Mouse (Mus musculus) embryonic facial prominence, embryonic 10.5 days (tissue): Measurements from ENCODE around the gene Olfml2b. TPM values are rescaled to one million over a fixed set of nuclear protein-coding genes. Genes with fewer than 3 reads are reported as not detected.

ENCODE experiments used
- DNase-seq: peaks from one replicate; pipeline ENCODE4 v3.0.0-alpha.2; 2017; ENCODE audit warnings: low spot score
- H3K27ac ChIP-seq: fragments of 300-500 bp; sonication (generic); replicated peaks from 2 replicates; pipeline ENCODE4 v1.5.1; 2016; ENCODE audit warnings: mild to moderate bottlenecking
- H3K27me3 ChIP-seq: fragments of 300-500 bp; sonication (generic); replicated peaks from 2 replicates; pipeline ENCODE4 v1.6.1; 2016; ENCODE audit warnings: low read depth, mild to moderate bottlenecking; ENCODE audit not compliant: poor library complexity, severe bottlenecking
- H3K36me3 ChIP-seq: fragments of 300-500 bp; sonication (generic); replicated peaks from 2 replicates; pipeline ENCODE4 v1.6.1; 2016; ENCODE audit warnings: mild to moderate bottlenecking, moderate library complexity
- H3K4me1 ChIP-seq: fragments of 300-500 bp; sonication (generic); 2 replicates; pipeline ENCODE4 v1.6.1; 2016
- H3K4me3 ChIP-seq: fragments of 300-500 bp; sonication (generic); 2 replicates; pipeline ENCODE4 v1.5.1; 2016; ENCODE audit warnings: mild to moderate bottlenecking, moderate library complexity
- H3K9me3 ChIP-seq: fragments of 300-500 bp; sonication (generic); 2 replicates; pipeline ENCODE4 v1.6.1; 2016; ENCODE audit warnings: mild to moderate bottlenecking
- WGBS: fragments of 180-500 bp; shearing (Covaris S2); methylation state at CpG from one replicate; pipeline ENCODE4 v1.1.7; 2016; 5-methylcytosine and 5-hydroxymethylcytosine counted together
- polyA plus RNA-seq: library from polyadenylated mRNA; unstranded; fragments of >200 nt; fragmentation: Nextera tagmentation; extraction: Ambion mirVana; gene quantifications from 2 replicates; pipeline ENCODE4 v1.2.1, GENCODE M21; 2016

Gene Olfml2b
- polyA plus RNA-seq, 1 experiment from 2014 or later, result 5.5 TPM

GRCm38 (mm10) chr1:170651989-170652740, 7.8 kb downstream of the Olfml2b start:
- Histone ChIP-seq H3K9me3 (no peaks in the 10 kb centered on the region), H3K4me3 (no peak overlapping the region), H3K36me3 (no peaks in the 10 kb centered on the region; the same call in 1 of the 2 replicates), H3K4me1 (peaks cover 23% of the 10 kb centered on the region), H3K27ac (no peak overlapping the region), H3K27me3 (no peaks in the 10 kb centered on the region)
- 81% methylated on average over 15 of the region's 15 CpGs for WGBS
- no peak for DNase-seq

DNA sequence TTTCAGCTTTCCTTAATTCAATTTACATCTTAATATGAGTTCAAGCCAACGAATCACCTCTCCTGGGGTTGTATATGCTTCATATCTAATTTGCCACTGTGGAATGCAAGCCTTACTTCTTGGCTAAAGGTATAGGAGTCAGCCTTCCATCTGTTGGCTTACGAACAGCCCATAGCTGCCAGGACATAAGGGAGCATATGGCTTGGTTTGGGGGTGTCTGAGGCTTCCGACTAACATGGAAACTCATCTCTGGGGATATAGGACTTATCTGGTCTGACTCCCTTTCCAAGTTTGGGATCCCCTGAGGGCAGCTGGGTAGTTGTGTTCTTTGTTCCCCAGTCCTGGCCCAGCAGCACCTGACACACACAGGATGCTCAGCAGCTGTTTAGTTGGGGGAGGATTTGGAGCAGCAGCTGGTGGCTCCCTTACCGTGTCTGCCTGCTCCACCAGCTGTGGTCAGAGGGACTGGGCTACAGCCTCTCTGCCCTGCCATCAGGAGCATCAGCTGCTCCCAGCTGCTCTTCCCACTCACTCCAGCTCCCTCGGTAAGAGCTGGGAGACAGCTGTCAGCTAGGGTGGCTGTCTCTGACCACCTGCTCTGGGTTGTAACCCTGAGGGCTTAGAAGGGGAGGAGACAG, 11.1 kb downstream of the Olfml2b start:
- Histone ChIP-seq H3K4me3 (no peak overlapping the region), H3K27me3 (no peaks in the 10 kb centered on the region), H3K4me1 (peaks cover 31% of the 10 kb centered on the region), H3K27ac (0 out of 2 replicates have a peak overlapping the region, but pooled peaks have one; percentile 12), H3K36me3 (no peaks in the 10 kb centered on the region), H3K9me3 (no peaks in the 10 kb centered on the region)
- DNase-seq, result peak; percentile 38
- WGBS, result 67% methylated on average over 5 of the region's 5 CpGs

- H3K4me1 ChIP-seq, result peaks cover 31% of the 10 kb centered on the region
- no peak for DNase-seq
- WGBS, result 79% methylated on average over 11 of the region's 11 CpGs
- H3K4me3 ChIP-seq, result no peak overlapping the region
- no peaks in the 10 kb centered on the region for H3K36me3 ChIP-seq
- peak overlapping the region; percentile 69 for H3K27ac ChIP-seq
- no peaks in the 10 kb centered on the region for H3K27me3 ChIP-seq
- no peaks in the 10 kb centered on the region for H3K9me3 ChIP-seq
Observed at GRCm38 (mm10) chr1:170656518-170657227, 12.3 kb downstream of the Olfml2b start.

- Histone ChIP-seq H3K4me1 (peaks cover 28% of the 10 kb centered on the region), H3K27ac (peak overlapping the region; percentile 69; the same call in 1 of the 2 replicates), H3K36me3 (no peaks in the 10 kb centered on the region; the same call in 1 of the 2 replicates), H3K4me3 (no peak overlapping the region), H3K9me3 (no peaks in the 10 kb centered on the region), H3K27me3 (no peaks in the 10 kb centered on the region)
- DNase-seq, result no peak
- 42% methylated on average over 2 of the region's 2 CpGs for WGBS
Observed at GRCm38 (mm10) chr1:170657228-170657521, 12.8 kb downstream of the Olfml2b start.

GRCm38 (mm10) chr1:170657643-170658314, 13.4 kb downstream of the Olfml2b start:
- H3K9me3 ChIP-seq, result no peaks in the 10 kb centered on the region
- no peak for DNase-seq
- WGBS, result 70% methylated on average over 13 of the region's 13 CpGs
- no peaks in the 10 kb centered on the region for H3K27me3 ChIP-seq
- H3K36me3 ChIP-seq, result peaks cover 6% of the 10 kb centered on the region; the same call in 1 of the 2 replicates
- peak overlapping the region; percentile 69 for H3K27ac ChIP-seq
- no peak overlapping the region for H3K4me3 ChIP-seq
- peaks cover 28% of the 10 kb centered on the region for H3K4me1 ChIP-seq

- peaks cover 15% of the 10 kb centered on the region; the same call in 1 of the 2 replicates for H3K36me3 ChIP-seq
- no peak overlapping the region for H3K4me3 ChIP-seq
- DNase-seq, result no peak
- no peak overlapping the region for H3K27ac ChIP-seq
- no peaks in the 10 kb centered on the region for H3K27me3 ChIP-seq
- WGBS, result 91% methylated on average over 13 of the region's 13 CpGs
- peaks cover 28% of the 10 kb centered on the region for H3K4me1 ChIP-seq
- no peaks in the 10 kb centered on the region for H3K9me3 ChIP-seq
Observed at GRCm38 (mm10) chr1:170659260-170659659, 14.9 kb downstream of the Olfml2b start.

DNA sequence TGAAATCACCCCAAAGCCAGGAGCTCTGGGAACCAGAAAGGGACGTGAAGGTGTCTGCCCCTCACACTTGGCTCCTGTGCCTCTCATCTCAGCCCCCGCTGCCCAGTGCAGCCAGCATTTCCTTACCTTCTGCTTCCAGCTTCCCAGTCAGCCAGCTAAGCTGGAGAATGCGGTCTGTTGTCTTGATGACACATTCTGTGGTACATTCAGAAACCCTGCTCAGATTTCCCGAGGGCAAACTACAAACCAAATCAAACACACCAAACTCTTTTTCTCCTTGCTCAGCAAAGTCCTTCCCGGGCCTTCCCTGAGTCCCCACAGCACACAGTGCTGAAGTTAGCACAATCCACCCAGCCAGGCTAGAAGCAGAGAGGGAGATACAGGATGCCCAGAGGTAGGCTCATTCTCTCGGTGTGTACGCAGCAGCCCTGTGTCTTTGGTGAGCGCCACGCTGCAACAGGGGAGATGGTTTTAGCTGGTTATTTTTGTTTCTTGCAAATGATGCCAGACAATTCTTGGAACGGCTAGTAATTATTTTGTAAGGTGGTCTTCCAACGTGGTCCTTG, 20.4 kb downstream of the Olfml2b start:
- 77% methylated on average over 11 of the region's 11 CpGs for WGBS
- H3K4me1 ChIP-seq, result 0 out of 2 replicates have a peak, but pooled peaks cover 4% of the 10 kb centered on the region
- H3K36me3 ChIP-seq, result peaks cover 25% of the 10 kb centered on the region
- H3K27me3 ChIP-seq, result no peaks in the 10 kb centered on the region
- no peak overlapping the region for H3K4me3 ChIP-seq
- DNase-seq, result no peak
- H3K9me3 ChIP-seq, result no peaks in the 10 kb centered on the region
- no peak overlapping the region for H3K27ac ChIP-seq

DNA sequence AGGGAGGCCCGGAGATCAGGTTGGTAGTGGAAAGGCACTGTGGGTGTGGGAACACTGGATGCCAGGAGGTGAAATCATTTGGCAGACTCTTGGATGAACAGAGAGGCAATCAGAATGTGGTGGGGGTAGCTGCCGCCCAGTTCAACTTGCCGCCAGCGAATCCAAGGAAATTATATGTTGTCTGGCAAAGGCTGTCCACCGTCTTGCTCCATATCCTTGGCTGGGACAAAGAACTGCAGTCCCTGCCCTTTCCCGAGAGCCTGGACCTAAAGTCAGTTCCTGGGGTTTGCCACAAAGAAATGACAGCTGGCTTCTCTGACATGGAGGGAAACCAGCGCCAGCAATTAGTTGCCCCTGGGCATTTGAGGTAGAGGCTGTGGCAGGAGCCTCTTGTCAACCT, 20.9 kb downstream of the Olfml2b start:
- Histone ChIP-seq H3K27ac (no peak overlapping the region), H3K36me3 (peaks cover 29% of the 10 kb centered on the region), H3K27me3 (no peaks in the 10 kb centered on the region), H3K4me3 (no peak overlapping the region), H3K4me1 (0 out of 2 replicates have a peak, but pooled peaks cover 4% of the 10 kb centered on the region), H3K9me3 (no peaks in the 10 kb centered on the region)
- DNase-seq, result no peak
- 76% methylated on average over 7 of the region's 7 CpGs for WGBS

- H3K9me3 ChIP-seq, result no peaks in the 10 kb centered on the region
- 82% methylated on average over 9 of the region's 9 CpGs for WGBS
- no peaks in the 10 kb centered on the region for H3K4me1 ChIP-seq
- DNase-seq, result no peak
- H3K27me3 ChIP-seq, result no peaks in the 10 kb centered on the region
- H3K27ac ChIP-seq, result no peak overlapping the region
- peaks cover 16% of the 10 kb centered on the region for H3K36me3 ChIP-seq
- H3K4me3 ChIP-seq, result no peak overlapping the region
Observed at GRCm38 (mm10) chr1:170674184-170674775, 29.9 kb downstream of the Olfml2b start.

GRCm38 (mm10) chr1:170677681-170678080, 33.3 kb downstream of the Olfml2b start:
- H3K4me3 ChIP-seq, result no peak overlapping the region
- no peaks in the 10 kb centered on the region for H3K27me3 ChIP-seq
- no peak overlapping the region for H3K27ac ChIP-seq
- H3K36me3 ChIP-seq, result peaks cover 13% of the 10 kb centered on the region
- WGBS, result 91% methylated on average over 4 of the region's 4 CpGs
- H3K9me3 ChIP-seq, result no peaks in the 10 kb centered on the region
- no peak for DNase-seq
- no peaks in the 10 kb centered on the region for H3K4me1 ChIP-seq

DNA sequence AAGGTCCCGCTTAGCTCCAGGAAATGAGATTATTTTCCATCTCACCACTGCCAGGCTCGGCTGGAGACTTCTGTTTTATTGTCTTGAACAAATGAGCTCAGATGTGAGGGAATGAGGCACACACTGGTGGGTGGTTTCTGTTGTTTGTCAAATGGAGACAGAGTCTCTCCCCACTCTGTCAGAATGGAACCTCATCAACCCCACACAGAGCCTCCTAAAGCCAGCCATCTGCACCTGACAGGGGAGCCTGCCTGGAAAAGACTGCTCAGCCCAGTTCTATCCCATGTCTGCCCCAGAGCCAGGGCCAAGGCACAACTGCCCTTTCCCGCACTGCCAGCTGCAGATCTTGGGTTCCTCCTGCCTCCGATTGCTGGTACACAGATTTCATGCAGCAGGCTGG, 34.5 kb downstream of the Olfml2b start:
- Histone ChIP-seq H3K4me1 (no peaks in the 10 kb centered on the region), H3K9me3 (no peaks in the 10 kb centered on the region), H3K27me3 (no peaks in the 10 kb centered on the region), H3K36me3 (peaks cover 13% of the 10 kb centered on the region), H3K4me3 (no peak overlapping the region), H3K27ac (no peak overlapping the region)
- 73% methylated on average over 4 of the region's 4 CpGs for WGBS
- no peak for DNase-seq

DNA sequence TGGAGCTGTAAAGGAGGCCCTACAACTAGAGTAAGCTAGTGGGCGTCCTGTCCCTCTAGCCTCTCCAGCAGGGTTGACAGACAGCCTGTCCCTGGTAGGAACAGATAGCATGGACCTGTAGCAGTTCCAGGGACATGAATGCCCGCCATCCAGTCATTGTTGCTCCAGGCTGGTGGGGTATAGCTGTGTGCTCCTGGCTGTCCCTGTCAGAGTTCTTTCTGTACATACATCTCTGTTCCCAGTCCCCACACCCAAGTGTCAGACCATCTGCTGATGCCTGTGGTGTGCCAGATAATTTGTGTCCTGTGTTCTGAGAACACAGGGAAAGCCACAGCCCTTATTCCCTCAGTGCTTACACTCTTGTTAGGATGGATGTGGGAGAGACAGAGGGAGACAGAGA, 35.3 kb downstream of the Olfml2b start:
- H3K27ac ChIP-seq, result no peak overlapping the region
- 78% methylated on average over 2 of the region's 2 CpGs for WGBS
- DNase-seq, result no peak
- H3K4me1 ChIP-seq, result no peaks in the 10 kb centered on the region
- H3K36me3 ChIP-seq, result peaks cover 13% of the 10 kb centered on the region
- no peak overlapping the region for H3K4me3 ChIP-seq
- H3K27me3 ChIP-seq, result no peaks in the 10 kb centered on the region
- no peaks in the 10 kb centered on the region for H3K9me3 ChIP-seq
